27 mouse cellular contexts compared by ENCODE assay signal in genomic region chr6:90974279-90974678, GRCm38 (mm10). TPM values are rescaled to one million over a fixed set of nuclear protein-coding genes. Genes with fewer than 3 reads are reported as not detected.
DNase-seq lines count a peak whose midpoint lies in the region; ATAC-seq lines count a peak whose summit lies in the region.
"Had no signal": no experiment of that assay in that cellular context is flagged by ENCODE, and none has a peak within 500 bp of the region (broad histone marks: within the 10 kb centered on the region; RNA-seq: fewer than 3 reads in every experiment).

No protein-coding gene starts in this region.

- H3K27me3 ChIP-seq in forebrain, embryonic 16.5 days (replicated peaks; ENCODE audit: control insufficient read depth, insufficient read depth, low read length) = no peaks in the 10 kb centered on the region
- no peaks in the 10 kb centered on the region for H3K27me3 ChIP-seq in forebrain, embryonic 14.5 days (replicated peaks; ENCODE audit: control insufficient read depth, insufficient read depth, low read length)
- H3K27me3 ChIP-seq in heart, embryonic 14.5 days (ENCODE audit: control insufficient read depth, insufficient read depth, low read length) = no peaks in the 10 kb centered on the region
- no peaks in the 10 kb centered on the region for H3K27me3 ChIP-seq in heart, embryonic 12.5 days (replicated peaks)
- H3K27me3 ChIP-seq: forebrain, embryonic 15.5 days; heart, embryonic 15.5 days; hindbrain, embryonic 13.5 days had no signal

- H3K4me3 ChIP-seq in forebrain, embryonic 16.5 days (replicated peaks; ENCODE audit: low read length) = no peak overlapping the region
- no peak overlapping the region for H3K4me3 ChIP-seq in forebrain, embryonic 14.5 days (ENCODE audit: low read depth, low read length)
- H3K4me3 ChIP-seq in heart, embryonic 14.5 days (ENCODE audit: control insufficient read depth in 1 of 2, insufficient read depth in 1 of 2, low read depth in 1 of 2, low read length in 2 of 2) = no peak overlapping the region
- no peak overlapping the region for H3K4me3 ChIP-seq in heart, embryonic 12.5 days
- H3K4me3 ChIP-seq: forebrain, embryonic 10.5 days; forebrain, embryonic 15.5 days; heart, adult 2 months; heart, embryonic 10.5 days; heart, embryonic 15.5 days; hindbrain, embryonic 10.5 days; hindbrain, embryonic 13.5 days had no signal

- no peak overlapping the region for H3K9ac ChIP-seq in forebrain, embryonic 16.5 days (replicated peaks; ENCODE audit: low read depth, low read length)
- H3K9ac ChIP-seq in forebrain, embryonic 14.5 days (ENCODE audit: low read length) = no peak overlapping the region
- no peak overlapping the region for H3K9ac ChIP-seq in heart, embryonic 14.5 days (ENCODE audit: low read length)
- H3K9ac ChIP-seq in heart, embryonic 12.5 days = no peak overlapping the region
- H3K9ac ChIP-seq: forebrain, embryonic 15.5 days; heart, embryonic 15.5 days; hindbrain, embryonic 13.5 days had no signal

- 69% methylated on average over 2 of the region's 2 CpGs for WGBS in forebrain, embryonic 16.5 days
- 84% methylated on average over 2 of the region's 2 CpGs for WGBS in forebrain, embryonic 14.5 days
- 60% methylated on average over 2 of the region's 2 CpGs for WGBS in heart, embryonic 14.5 days
- 79% methylated on average over 2 of the region's 2 CpGs for WGBS in heart, embryonic 12.5 days

- peak; percentile 65 for ATAC-seq in forebrain, embryonic 16.5 days
- no peak; the same call in 1 of the 2 replicates for ATAC-seq in forebrain, embryonic 14.5 days
- no peak for ATAC-seq in heart, embryonic 14.5 days (ENCODE audit: insufficient number of reproducible peaks, insufficient read depth, low FRiP score, low read depth)
- ATAC-seq in heart, embryonic 12.5 days (ENCODE audit: insufficient number of reproducible peaks, low FRiP score) = no peak
- ATAC-seq in CD4-positive, CD25-positive, alpha-beta regulatory T cell, adult 4 months = no peak
- ATAC-seq: forebrain, embryonic 15.5 days; hindbrain, postnatal 0 days; inflammation-experienced regulatory T-cells, adult 6 months; intestine, embryonic 16.5 days had no signal

- no peaks in the 10 kb centered on the region for H3K36me3 ChIP-seq in forebrain, embryonic 16.5 days (ENCODE audit: control insufficient read depth, insufficient read depth)
- no peaks in the 10 kb centered on the region for H3K36me3 ChIP-seq in forebrain, embryonic 14.5 days (ENCODE audit: control insufficient read depth, insufficient read depth, low read length)
- H3K36me3 ChIP-seq in heart, embryonic 14.5 days (ENCODE audit: control insufficient read depth, insufficient read depth, low read length) = no peaks in the 10 kb centered on the region
- no peaks in the 10 kb centered on the region for H3K36me3 ChIP-seq in heart, embryonic 12.5 days
- H3K36me3 ChIP-seq: forebrain, embryonic 10.5 days; forebrain, embryonic 15.5 days; heart, embryonic 10.5 days; heart, embryonic 15.5 days; hindbrain, embryonic 10.5 days; hindbrain, embryonic 13.5 days had no signal

- H3K9me3 ChIP-seq in forebrain, embryonic 16.5 days (ENCODE audit: control insufficient read depth, low read length) = no peaks in the 10 kb centered on the region
- H3K9me3 ChIP-seq in forebrain, embryonic 14.5 days (replicated peaks; ENCODE audit: control insufficient read depth, low read length) = no peaks in the 10 kb centered on the region
- H3K9me3 ChIP-seq in heart, embryonic 14.5 days (ENCODE audit: control insufficient read depth, low read length) = no peaks in the 10 kb centered on the region
- no peaks in the 10 kb centered on the region for H3K9me3 ChIP-seq in heart, embryonic 12.5 days (replicated peaks)
- H3K9me3 ChIP-seq: forebrain, embryonic 10.5 days; forebrain, embryonic 15.5 days; heart, embryonic 10.5 days; heart, embryonic 15.5 days; hindbrain, embryonic 10.5 days; hindbrain, embryonic 13.5 days had no signal

- no peak for DNase-seq in forebrain, embryonic 14.5 days (ENCODE audit: low spot score)
- peak; percentile 32 for DNase-seq in right cerebral cortex, adult 18-20 months
- DNase-seq in right cerebral cortex, postnatal 14 days = no peak
- peak; percentile 73 for DNase-seq in brain, adult 2 months (ENCODE audit: low read depth, low spot score)
- DNase-seq: adrenal gland, adult 2 months; adrenal gland, postnatal 14 days; cerebellum, adult 18-20 months; cerebellum, adult 9-10 months; cerebellum, postnatal 14 days; gastrocnemius, postnatal 10 days; gastrocnemius, postnatal 36 days; heart, adult 2 months; heart, postnatal 10 days; heart, postnatal 36 days had no signal

- no peak overlapping the region for H3K27ac ChIP-seq in forebrain, embryonic 16.5 days (ENCODE audit: low read length)
- H3K27ac ChIP-seq in forebrain, embryonic 14.5 days (ENCODE audit: low read depth, low read length) = no peak overlapping the region
- H3K27ac ChIP-seq in heart, embryonic 14.5 days (replicated peaks in 1 of 2; ENCODE audit: control insufficient read depth in 1 of 2, insufficient read depth in 1 of 2, low read depth in 2 of 2, low read length in 2 of 2) = 0 out of 4 replicates have a peak overlapping the region, but pooled peaks have one; percentile 4
- no peak overlapping the region for H3K27ac ChIP-seq in heart, embryonic 12.5 days (ENCODE audit: poor library complexity, severe bottlenecking)
- H3K27ac ChIP-seq: forebrain, embryonic 10.5 days; forebrain, embryonic 15.5 days; heart, adult 2 months; heart, embryonic 10.5 days; heart, embryonic 15.5 days; hindbrain, embryonic 10.5 days; hindbrain, embryonic 13.5 days; hindbrain, postnatal 0 days had no signal

- H3K4me2 ChIP-seq in forebrain, embryonic 16.5 days (ENCODE audit: low read length) = no peak overlapping the region
- H3K4me2 ChIP-seq in forebrain, embryonic 14.5 days (ENCODE audit: low read length) = no peak overlapping the region
- H3K4me2 ChIP-seq in heart, embryonic 14.5 days (ENCODE audit: low read length) = no peak overlapping the region
- H3K4me2 ChIP-seq in heart, embryonic 12.5 days = no peak overlapping the region
- H3K4me2 ChIP-seq: forebrain, embryonic 15.5 days; heart, embryonic 15.5 days; hindbrain, embryonic 13.5 days had no signal

- peaks cover 11% of the 10 kb centered on the region for H3K4me1 ChIP-seq in forebrain, embryonic 16.5 days (replicated peaks; ENCODE audit: control insufficient read depth, insufficient read depth, low read length)
- H3K4me1 ChIP-seq in forebrain, embryonic 14.5 days (ENCODE audit: control insufficient read depth, insufficient read depth, low read length) = peaks cover 6% of the 10 kb centered on the region; the same call in 1 of the 2 replicates
- peaks cover 17 to 33% of the 10 kb centered on the region in 2 experiments for H3K4me1 ChIP-seq in heart, embryonic 14.5 days (ENCODE audit: control insufficient read depth in 2 of 2, insufficient read depth in 2 of 2, low read length in 2 of 2)
- peaks cover 47% of the 10 kb centered on the region for H3K4me1 ChIP-seq in heart, embryonic 12.5 days (replicated peaks)

RNA-seq across cellular contexts. Expression of gene Iqsec1, which starts 14.2 kb away (rescaled TPM):
- polyA plus RNA-seq in forebrain, embryonic 16.5 days (2015; fragmentation: Nextera tagmentation; extraction: Ambion mirVana) = 13.2 and 15.1 TPM in 2 replicates
- 15.0 and 18.1 TPM in 2 replicates for polyA plus RNA-seq in forebrain, embryonic 14.5 days (2014; fragmentation: Nextera tagmentation; extraction: Ambion mirVana)
- 24.1 and 28.6 TPM in 2 replicates for polyA plus RNA-seq in heart, embryonic 14.5 days (2014; fragmentation: Nextera tagmentation; extraction: Ambion mirVana)
- polyA plus RNA-seq in heart, embryonic 12.5 days (2016; fragmentation: Nextera tagmentation; extraction: Ambion mirVana) = 18.7 and 20.8 TPM in 2 replicates
- 1 to 10 TPM; 6.6 to 8.9 TPM for polyA plus RNA-seq in CD4-positive, CD25-positive, alpha-beta regulatory T cell, adult 4 months (2017; shearing (Covaris generic))

Comparison
In these comparisons a context has a peak if more than half of its experiments do, and no peak if none do; other contexts are left out.
1. H3K27ac ChIP-seq: peak in heart, embryonic 14.5 days (2 of 2); none in forebrain, embryonic 16.5 days (single experiment), forebrain, embryonic 14.5 days (single experiment) and heart, embryonic 12.5 days (single experiment).
2. DNase-seq: peak in right cerebral cortex, adult 18-20 months (single experiment) and brain, adult 2 months (single experiment); none in forebrain, embryonic 14.5 days (single experiment) and right cerebral cortex, postnatal 14 days (single experiment).